ENCODE assay signal across 8 mouse cellular contexts in genomic region chr3:94758056-94758409, GRCm38 (mm10). TPM values are rescaled to one million over a fixed set of nuclear protein-coding genes. Genes with fewer than 3 reads are reported as not detected.
DNase-seq lines count a peak whose midpoint lies in the region; ATAC-seq lines count a peak whose summit lies in the region.
"Not testable (repeated sequence)": the region's sequence is repeated elsewhere in the genome, so short reads cannot be mapped to it uniquely, and the experiment has no call there.

No protein-coding gene starts in this region.

- ATAC-seq in embryonic facial prominence, embryonic 11.5 days (replicated peaks; ENCODE audit: insufficient number of reproducible peaks, low FRiP score, low TSS enrichment, low read depth), result peak; percentile 85
- peak; percentile 96 for ATAC-seq in inflammation-experienced regulatory T-cells, adult 6 months
- ATAC-seq in neural tube, embryonic 15.5 days (ENCODE audit: low FRiP score), result peak; percentile 95

- H3K9ac ChIP-seq in embryonic facial prominence, embryonic 11.5 days (replicated peaks; ENCODE audit: low read length); neural tube, embryonic 15.5 days (replicated peaks): not testable (repeated sequence)

- not testable (repeated sequence) for H3K9me3 ChIP-seq in embryonic facial prominence, embryonic 11.5 days (replicated peaks; ENCODE audit: control insufficient read depth, low read length); limb, embryonic 10.5 days (replicated peaks); neural tube, embryonic 15.5 days (replicated peaks)

- not testable (repeated sequence) for H3K4me3 ChIP-seq in embryonic facial prominence, embryonic 11.5 days (ENCODE audit: low read depth, low read length)
- peak overlapping the region; percentile 39 for H3K4me3 ChIP-seq in limb, embryonic 10.5 days
- peak overlapping the region; percentile 34 for H3K4me3 ChIP-seq in neural tube, embryonic 15.5 days (replicated peaks)

- peak; percentile 63 for DNase-seq in adrenal gland, postnatal 10 days
- not testable (repeated sequence) for DNase-seq in embryonic facial prominence, embryonic 11.5 days (ENCODE audit: low spot score); limb, embryonic 10.5 days (ENCODE audit: low spot score)
- DNase-seq in heart, adult 18-20 months, result peak; percentile 20 to 35
- DNase-seq in lung, postnatal 14 days, result peak; percentile 41
- DNase-seq in thymus, postnatal 10 days (ENCODE audit: low spot score in 2 of 2), result peak; percentile 31

- H3K4me2 ChIP-seq in embryonic facial prominence, embryonic 11.5 days (ENCODE audit: low read depth, low read length), result not testable (repeated sequence)
- H3K4me2 ChIP-seq in neural tube, embryonic 15.5 days, result peak overlapping the region; percentile 46

- not testable (repeated sequence) for H3K36me3 ChIP-seq in embryonic facial prominence, embryonic 11.5 days (replicated peaks; ENCODE audit: control insufficient read depth, insufficient read depth, low read depth, low read length); limb, embryonic 10.5 days; neural tube, embryonic 15.5 days

- not testable (repeated sequence) for H3K27ac ChIP-seq in embryonic facial prominence, embryonic 11.5 days (replicated peaks; ENCODE audit: low read depth, low read length); limb, embryonic 10.5 days; neural tube, embryonic 15.5 days (replicated peaks)

- H3K4me1 ChIP-seq in embryonic facial prominence, embryonic 11.5 days (ENCODE audit: control insufficient read depth, insufficient read depth, low read length); limb, embryonic 10.5 days; neural tube, embryonic 15.5 days: not testable (repeated sequence)

- H3K27me3 ChIP-seq in embryonic facial prominence, embryonic 11.5 days (ENCODE audit: control insufficient read depth, insufficient read depth, low read length); limb, embryonic 10.5 days (ENCODE audit: low read depth, poor library complexity, severe bottlenecking); neural tube, embryonic 15.5 days (replicated peaks): not testable (repeated sequence)

- 0% methylated on average over 17 of the region's 31 CpGs for WGBS in embryonic facial prominence, embryonic 11.5 days
- under 1% methylated on average over 22 of the region's 31 CpGs for WGBS in limb, embryonic 10.5 days
- under 1% methylated on average over 19 of the region's 31 CpGs for WGBS in neural tube, embryonic 15.5 days

RNA-seq across cellular contexts. Expression of gene Cgn, which starts 28.3 kb away (rescaled TPM):
- 1 to 10 TPM; 3.1 to 4.6 TPM for total RNA-seq in adrenal gland, postnatal 10 days (2021)
- polyA plus RNA-seq in embryonic facial prominence, embryonic 11.5 days (2014; fragmentation: Nextera tagmentation; extraction: Ambion mirVana), result 3.3 and 4.5 TPM in 2 replicates
- under 1 TPM; 0.37 to 0.85 TPM for total RNA-seq in heart, adult 18-20 months (2021)
- polyA plus RNA-seq in inflammation-experienced regulatory T-cells, adult 6 months (2017; shearing (Covaris generic)), result under 1 TPM in 1 of 3 experiments, not detected in 2; 0.11 TPM
- 6.2 and 6.5 TPM in 2 replicates for polyA plus RNA-seq in limb, embryonic 10.5 days (2016; fragmentation: Nextera tagmentation; extraction: Ambion mirVana)
- polyA plus RNA-seq in neural tube, embryonic 15.5 days (2015; fragmentation: Nextera tagmentation; extraction: Ambion mirVana), result 15.5 and 17.3 TPM in 2 replicates
